Mouse (Mus musculus) liver, embryonic 11.5 days (tissue): ENCODE data around the gene Fam187b. TPM values are rescaled to one million over a fixed set of nuclear protein-coding genes. Genes with fewer than 3 reads are reported as not detected.
"Not testable (repeated sequence)": the region's sequence is repeated elsewhere in the genome, so short reads cannot be mapped to it uniquely, and the experiment has no call there.

Source experiments
- ATAC-seq: fragments of 200-750 bp; cut with Nextera tagmentation; replicated peaks from 2 replicates; pipeline ENCODE4 v1.8.0; 2017; ENCODE audit warnings: moderate number of reproducible peaks, mild to moderate bottlenecking, moderate TSS enrichment, moderate library complexity; ENCODE audit not compliant: low FRiP score
- DNase-seq: peaks from one replicate; pipeline ENCODE4 v3.0.0-alpha.2; 2017; ENCODE audit warnings: low spot score
- H3K27ac ChIP-seq: fragments of 300-500 bp; sonication (generic); 2 replicates; pipeline ENCODE4 v1.5.1; 2014; ENCODE audit warnings: mild to moderate bottlenecking, low read depth, low read length, control low read depth
- H3K27me3 ChIP-seq: fragments of 300-500 bp; sonication (generic); replicated peaks from 2 replicates; pipeline ENCODE4 v1.6.1; 2014; ENCODE audit warnings: low read length, mixed read lengths; ENCODE audit not compliant: control insufficient read depth, insufficient read depth
- H3K36me3 ChIP-seq: fragments of 300-500 bp; sonication (generic); 2 replicates; pipeline ENCODE4 v1.6.1; 2014; ENCODE audit warnings: mild to moderate bottlenecking, low read length, moderate library complexity, mixed read lengths; ENCODE audit not compliant: control insufficient read depth, insufficient read depth
- H3K4me1 ChIP-seq: fragments of 300-500 bp; sonication (generic); replicated peaks from 2 replicates; pipeline ENCODE4 v1.6.1; 2014; ENCODE audit warnings: low read length, mixed read lengths; ENCODE audit not compliant: control insufficient read depth, insufficient read depth
- H3K4me2 ChIP-seq: fragments of 300-500 bp; sonication (generic); 2 replicates; pipeline ENCODE4 v1.6.1; 2014; ENCODE audit warnings: mild to moderate bottlenecking, control low read depth, moderate library complexity
- H3K4me3 ChIP-seq: fragments of 300-500 bp; sonication (generic); 2 replicates; pipeline ENCODE4 v1.5.1; 2014; ENCODE audit warnings: low read depth, low read length, control low read depth
- H3K9ac ChIP-seq: fragments of 300-500 bp; sonication (generic); 2 replicates; pipeline ENCODE4 v1.6.1; 2014; ENCODE audit warnings: low read depth, low read length, control low read depth
- H3K9me3 ChIP-seq: fragments of 300-500 bp; sonication (generic); 2 replicates; pipeline ENCODE4 v1.6.1; 2016; ENCODE audit warnings: low read length, inconsistent platforms, mixed read lengths; ENCODE audit not compliant: control insufficient read depth
- WGBS: fragments of 180-500 bp; shearing (Covaris S2); extraction: QIAGEN DNeasy Blood & Tissue Kit; methylation state at CpG from one replicate; pipeline ENCODE4 v1.1.7; 2014; 5-methylcytosine and 5-hydroxymethylcytosine counted together
- polyA plus RNA-seq: library from polyadenylated mRNA; unstranded; fragments of >200 nt; fragmentation: Nextera tagmentation; extraction: Ambion mirVana; gene quantifications from 2 replicates; pipeline ENCODE4 v1.2.1, GENCODE M21; 2014

Gene Fam187b
- polyA plus RNA-seq, 1 experiment from 2014 or later, result 4.1 TPM

- ATAC-seq, H3K4me1 ChIP-seq: not testable (repeated sequence)
- WGBS, result 93% methylated on average over 7 of the region's 7 CpGs
Observed at GRCm38 (mm10) chr7:30945466-30945865, 28.1 kb upstream of the Fam187b start.

DNA sequence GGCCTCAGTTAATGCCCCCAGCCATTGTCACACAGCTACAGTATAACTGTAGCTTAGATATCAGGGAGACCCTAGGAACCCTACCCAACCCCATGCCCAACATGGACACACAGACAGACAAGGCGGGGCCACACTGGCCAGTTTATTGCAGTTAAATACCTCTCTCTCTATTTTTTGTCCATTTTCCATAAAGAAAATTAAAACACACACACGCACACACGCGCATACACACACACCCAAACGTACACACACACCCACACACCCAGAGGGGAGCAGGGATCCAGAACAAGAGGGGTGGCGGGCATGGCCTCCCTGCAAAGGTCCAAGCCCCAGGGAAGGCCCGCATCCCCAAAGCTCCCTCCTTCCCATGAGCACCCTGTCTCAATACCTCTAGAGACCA, 27.7 kb upstream of the Fam187b start:
- DNase-seq (no peak), ATAC-seq (no peak)
- Histone ChIP-seq H3K9me3 (no peaks in the 10 kb centered on the region), H3K36me3 (peaks cover 9% of the 10 kb centered on the region; the same call in 1 of the 2 replicates), H3K9ac (no peak overlapping the region), H3K4me1 (no peaks in the 10 kb centered on the region), H3K27me3 (no peaks in the 10 kb centered on the region), H3K4me3 (no peak overlapping the region), H3K4me2 (no peak overlapping the region), H3K27ac (no peak overlapping the region)
- WGBS, result 96% methylated on average over 7 of the region's 7 CpGs

More at GRCm38 (mm10) chr7:30945466-30945865, 28.1 kb upstream of the Fam187b start:
- H3K9ac ChIP-seq, H3K27ac ChIP-seq, DNase-seq, H3K4me2 ChIP-seq, H3K27me3 ChIP-seq, H3K9me3 ChIP-seq, H3K36me3 ChIP-seq, H3K4me3 ChIP-seq: not testable (repeated sequence)

- DNase-seq, ATAC-seq, H3K9me3 ChIP-seq, H3K9ac ChIP-seq, H3K4me3 ChIP-seq, H3K27me3 ChIP-seq, H3K27ac ChIP-seq, H3K4me1 ChIP-seq, H3K4me2 ChIP-seq: not testable (repeated sequence)
- H3K36me3 ChIP-seq, result peaks cover 25% of the 10 kb centered on the region
- 96% methylated on average over 3 of the region's 3 CpGs for WGBS
Observed at GRCm38 (mm10) chr7:30949902-30950301, 23.7 kb upstream of the Fam187b start.

- Histone ChIP-seq H3K27me3 (no peaks in the 10 kb centered on the region), H3K9me3 (no peaks in the 10 kb centered on the region), H3K9ac (no peak overlapping the region), H3K27ac (no peak overlapping the region), H3K4me2 (no peak overlapping the region), H3K4me1 (peaks cover 11% of the 10 kb centered on the region), H3K4me3 (no peak overlapping the region), H3K36me3 (peaks cover 26% of the 10 kb centered on the region)
- no peak for DNase-seq
- WGBS, result 93% methylated on average over 16 of the region's 16 CpGs
- no peak for ATAC-seq
Observed at GRCm38 (mm10) chr7:30952441-30953265, 20.9 kb upstream of the Fam187b start.

DNA sequence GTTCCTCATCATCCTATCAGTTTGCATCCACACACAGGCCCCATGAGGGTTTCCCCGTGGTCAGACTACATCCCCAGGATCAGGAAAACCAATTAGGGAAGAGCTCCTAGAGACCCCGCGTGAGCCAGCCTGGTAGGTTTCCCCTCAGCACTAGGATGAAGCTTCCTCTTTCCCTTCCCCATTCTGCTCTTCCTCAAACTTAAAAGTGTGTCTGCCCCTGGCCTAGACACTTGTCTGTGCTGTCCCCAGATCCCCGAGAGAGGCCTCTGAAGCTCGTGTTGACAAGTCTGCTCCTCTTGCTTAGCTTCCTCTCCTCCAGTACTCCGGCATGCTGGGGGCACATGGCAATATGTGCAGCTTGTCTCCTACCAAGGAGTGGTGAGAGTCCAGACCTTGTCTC, 20.1 kb upstream of the Fam187b start:
- ATAC-seq (no peak), DNase-seq (no peak)
- H3K4me3 ChIP-seq, result no peak overlapping the region
- no peak overlapping the region for H3K9ac ChIP-seq
- no peak overlapping the region for H3K4me2 ChIP-seq
- no peak overlapping the region for H3K27ac ChIP-seq
- WGBS, result 75% methylated on average over 6 of the region's 6 CpGs
- no peaks in the 10 kb centered on the region for H3K9me3 ChIP-seq
- peaks cover 18% of the 10 kb centered on the region for H3K4me1 ChIP-seq
- no peaks in the 10 kb centered on the region for H3K27me3 ChIP-seq
- peaks cover 26% of the 10 kb centered on the region for H3K36me3 ChIP-seq

GRCm38 (mm10) chr7:30954036-30954435, 19.6 kb upstream of the Fam187b start:
- 71% methylated on average over 3 of the region's 3 CpGs for WGBS
- DNase-seq (no peak), ATAC-seq (no peak)
- H3K4me2 ChIP-seq, result no peak overlapping the region
- H3K4me3 ChIP-seq, result no peak overlapping the region
- no peaks in the 10 kb centered on the region for H3K27me3 ChIP-seq
- peaks cover 19% of the 10 kb centered on the region for H3K4me1 ChIP-seq
- H3K9ac ChIP-seq, result no peak overlapping the region
- no peaks in the 10 kb centered on the region for H3K9me3 ChIP-seq
- H3K27ac ChIP-seq, result no peak overlapping the region
- H3K36me3 ChIP-seq, result peaks cover 24% of the 10 kb centered on the region

DNA sequence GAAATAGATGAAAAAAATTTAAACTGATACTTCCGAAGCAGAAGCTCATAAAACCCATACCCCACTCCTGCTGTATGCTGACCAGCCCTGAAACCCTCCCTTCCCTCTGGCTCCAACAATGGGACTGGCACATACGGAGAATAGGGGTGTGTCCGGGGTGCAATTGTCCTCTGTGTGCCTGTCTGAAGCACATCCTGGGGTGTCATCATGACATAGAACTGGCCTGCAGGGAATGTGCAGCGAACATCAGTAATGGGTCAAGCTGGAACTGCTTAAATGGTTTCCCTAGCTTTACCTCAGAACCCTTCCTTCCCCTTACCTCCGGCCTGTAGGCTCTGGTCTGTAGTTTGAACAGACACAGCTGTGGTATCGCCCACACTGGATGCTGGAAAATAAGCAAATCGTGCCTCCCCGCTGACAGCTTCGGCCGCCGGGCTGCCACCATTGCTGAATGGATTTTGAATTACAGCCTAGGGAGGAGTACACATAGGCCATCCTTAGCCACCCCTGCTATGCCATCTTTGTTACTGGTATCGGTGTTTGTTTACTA, 18.5 kb upstream of the Fam187b start:
- no peaks in the 10 kb centered on the region for H3K27me3 ChIP-seq
- DNase-seq (no peak), ATAC-seq (no peak)
- H3K4me2 ChIP-seq, result peak overlapping the region; percentile 91
- WGBS, result 90% methylated on average over 12 of the region's 12 CpGs
- peak overlapping the region; percentile 97; the same call in 1 of the 2 replicates for H3K9ac ChIP-seq
- no peak overlapping the region for H3K27ac ChIP-seq
- peaks cover 19% of the 10 kb centered on the region for H3K4me1 ChIP-seq
- no peaks in the 10 kb centered on the region for H3K9me3 ChIP-seq
- H3K4me3 ChIP-seq, result peak overlapping the region; percentile 88
- peaks cover 22% of the 10 kb centered on the region for H3K36me3 ChIP-seq

- H3K36me3 ChIP-seq, result peaks cover 18% of the 10 kb centered on the region
- under 1% methylated on average over 64 of the region's 64 CpGs for WGBS
Observed at GRCm38 (mm10) chr7:30955584-30956356, 17.8 kb upstream of the Fam187b start.

More at GRCm38 (mm10) chr7:30955584-30956356, 17.8 kb upstream of the Fam187b start:
- H3K4me3 ChIP-seq, result peak overlapping the region; percentile 88
- H3K4me1 ChIP-seq, result peaks cover 19% of the 10 kb centered on the region
- ATAC-seq (peak; percentile 71), DNase-seq (peak; percentile 86)
- H3K9ac ChIP-seq, result peak overlapping the region; percentile 97
- no peaks in the 10 kb centered on the region for H3K9me3 ChIP-seq
- peak overlapping the region; percentile 87 for H3K27ac ChIP-seq
- no peaks in the 10 kb centered on the region for H3K27me3 ChIP-seq
- H3K4me2 ChIP-seq, result peak overlapping the region; percentile 91
